Mouse (Mus musculus): ENCODE measurements around the gene Ranbp3l. TPM values are rescaled to one million over a fixed set of nuclear protein-coding genes. Genes with fewer than 3 reads are reported as not detected.

Gene Ranbp3l
- polyA plus RNA-seq, 1 experiment from 2014 or later, result not detected

DNA sequence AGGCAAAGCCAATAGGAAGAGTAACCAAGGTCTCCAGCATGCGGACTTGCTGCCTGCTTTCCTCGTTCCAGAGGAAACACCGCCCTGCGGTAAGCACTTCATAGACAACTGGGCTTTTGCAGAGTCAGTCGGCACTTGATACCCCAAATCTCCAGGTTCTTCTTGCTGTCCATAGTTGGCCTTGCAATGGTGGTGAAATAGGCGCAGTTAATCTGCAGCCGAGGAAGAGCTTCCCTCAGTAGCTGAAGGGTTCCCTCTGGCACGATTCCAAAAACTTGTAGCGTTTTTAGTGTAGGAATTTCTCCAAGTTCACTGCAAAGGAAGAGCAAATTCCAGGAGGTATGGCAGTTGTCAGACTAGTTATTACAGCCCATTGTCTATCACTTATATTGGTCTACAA, 145.8 kb downstream of the Ranbp3l start:
- H3K36me3 ChIP-seq, result peaks cover 92% of the 10 kb centered on the region
- no peaks in the 10 kb centered on the region for H3K27me3 ChIP-seq (ENCODE audit: low read depth, poor library complexity, severe bottlenecking)
- H3K9me3 ChIP-seq (replicated peaks), result no peaks in the 10 kb centered on the region
- no peaks in the 10 kb centered on the region for H3K4me1 ChIP-seq
- WGBS, result 92% methylated on average over 9 of the region's 9 CpGs
- no peak for DNase-seq (ENCODE audit: low spot score)
- no peak overlapping the region for H3K4me3 ChIP-seq
- no peak overlapping the region for H3K27ac ChIP-seq

DNA sequence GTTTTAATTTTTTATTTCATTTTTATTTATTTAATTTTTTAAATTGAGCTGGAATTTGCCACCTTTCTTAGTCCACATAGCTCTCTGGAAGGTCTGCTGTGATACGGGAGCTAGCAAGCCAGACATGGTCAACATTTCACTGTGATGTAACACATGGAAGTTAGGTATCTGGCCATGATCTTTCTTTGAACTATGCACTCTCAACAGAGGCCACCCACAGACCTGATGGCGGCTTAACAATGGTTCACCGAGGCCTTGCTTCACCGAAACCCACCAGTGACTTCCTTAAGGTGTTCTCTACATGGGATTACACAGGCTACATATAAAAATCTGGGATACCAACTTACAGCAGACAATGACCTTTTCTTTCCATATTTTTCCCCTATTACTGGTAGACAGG, 146.4 kb downstream of the Ranbp3l start:
- H3K27me3 ChIP-seq (ENCODE audit: low read depth, poor library complexity, severe bottlenecking), result no peaks in the 10 kb centered on the region
- peaks cover 92% of the 10 kb centered on the region for H3K36me3 ChIP-seq
- H3K9me3 ChIP-seq (replicated peaks), result no peaks in the 10 kb centered on the region
- no peak for DNase-seq (ENCODE audit: low spot score)
- no peaks in the 10 kb centered on the region for H3K4me1 ChIP-seq
- H3K27ac ChIP-seq, result no peak overlapping the region
- 89% methylated on average over 4 of the region's 4 CpGs for WGBS
- no peak overlapping the region for H3K4me3 ChIP-seq

DNA sequence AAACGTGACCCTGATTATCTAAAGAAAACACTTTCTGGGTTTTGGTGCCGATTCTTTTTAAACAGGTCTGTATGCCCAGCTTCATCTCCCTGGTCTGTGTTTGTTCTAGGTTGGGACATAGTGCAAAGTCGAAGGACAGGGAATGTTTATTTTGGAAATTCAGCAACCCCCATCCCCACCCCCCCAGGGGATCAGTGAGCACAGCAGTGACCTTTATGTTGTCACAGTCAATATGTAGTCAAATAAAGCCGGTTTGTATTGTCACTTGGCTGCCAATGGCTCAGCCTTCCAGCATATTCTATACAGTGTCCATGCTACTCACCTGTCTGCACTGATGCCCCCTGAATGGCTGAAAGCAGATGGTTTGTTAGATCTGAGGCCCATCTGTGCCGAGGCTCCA, 146.8 kb downstream of the Ranbp3l start:
- no peaks in the 10 kb centered on the region for H3K4me1 ChIP-seq
- H3K36me3 ChIP-seq, result peaks cover 95% of the 10 kb centered on the region
- no peak overlapping the region for H3K27ac ChIP-seq
- H3K4me3 ChIP-seq, result no peak overlapping the region
- no peak for DNase-seq (ENCODE audit: low spot score)
- WGBS, result 88% methylated on average over 5 of the region's 5 CpGs
- H3K9me3 ChIP-seq (replicated peaks), result no peaks in the 10 kb centered on the region
- no peaks in the 10 kb centered on the region for H3K27me3 ChIP-seq (ENCODE audit: low read depth, poor library complexity, severe bottlenecking)

Other genes starting within 250 kb of the Ranbp3l start
- gene Nadk2, start 103.3 kb downstream of the Ranbp3l start, polyA plus RNA-seq (2016; fragmentation: Nextera tagmentation; extraction: Ambion mirVana), result 29.2 and 30.8 TPM in 2 replicates
- 1.3 and 2.0 TPM in 2 replicates for gene Lmbrd2, start 172.6 kb downstream of the Ranbp3l start, polyA plus RNA-seq (2016; fragmentation: Nextera tagmentation; extraction: Ambion mirVana)
- 128 and 138 TPM in 2 replicates for gene Skp2, start 187.5 kb downstream of the Ranbp3l start, polyA plus RNA-seq (2016; fragmentation: Nextera tagmentation; extraction: Ambion mirVana)